Mouse (Mus musculus) intestine, embryonic 15.5 days (tissue): ENCODE results near the gene Bmp5. TPM values are rescaled to one million over a fixed set of nuclear protein-coding genes. Genes with fewer than 3 reads are reported as not detected.
A peak's percentile ranks its signal among the peaks of the same experiment; 100 is the strongest.

Source experiments
- ATAC-seq: fragments of 200-750 bp; cut with Nextera tagmentation; 2 replicates; pipeline ENCODE4 v1.8.0; 2017; ENCODE audit warnings: moderate TSS enrichment, moderate library complexity
- H3K27ac ChIP-seq: fragments of 300-500 bp; sonication (generic); 2 replicates; pipeline ENCODE4 v1.5.1; 2015; ENCODE audit warnings: mild to moderate bottlenecking, inconsistent platforms
- H3K27me3 ChIP-seq: fragments of 300-500 bp; sonication (generic); replicated peaks from 2 replicates; pipeline ENCODE4 v1.6.1; 2015; ENCODE audit warnings: inconsistent platforms
- H3K36me3 ChIP-seq: fragments of 300-500 bp; sonication (generic); 2 replicates; pipeline ENCODE4 v1.6.1; 2015; ENCODE audit warnings: inconsistent platforms
- H3K4me1 ChIP-seq: fragments of 300-500 bp; sonication (generic); replicated peaks from 2 replicates; pipeline ENCODE4 v1.6.1; 2015; ENCODE audit warnings: inconsistent platforms
- H3K4me2 ChIP-seq: fragments of 300-500 bp; sonication (generic); replicated peaks from 2 replicates; pipeline ENCODE4 v1.6.1; 2015; ENCODE audit warnings: mild to moderate bottlenecking, inconsistent platforms
- H3K4me3 ChIP-seq: fragments of 300-500 bp; sonication (generic); replicated peaks from 2 replicates; pipeline ENCODE4 v1.5.1; 2015; ENCODE audit warnings: inconsistent platforms
- H3K9ac ChIP-seq: fragments of 300-500 bp; sonication (generic); 2 replicates; pipeline ENCODE4 v1.6.1; 2015; ENCODE audit warnings: inconsistent platforms
- H3K9me3 ChIP-seq: fragments of 300-500 bp; sonication (generic); 2 replicates; pipeline ENCODE4 v1.6.1; 2016; ENCODE audit warnings: inconsistent platforms
- WGBS: fragments of 180-500 bp; shearing (Covaris S2); methylation state at CpG from one replicate; pipeline ENCODE4 v1.1.7; 2015; 5-methylcytosine and 5-hydroxymethylcytosine counted together
- polyA plus RNA-seq: library from polyadenylated mRNA; unstranded; fragments of >200 nt; fragmentation: Nextera tagmentation; extraction: Ambion mirVana; gene quantifications from 2 replicates; pipeline ENCODE4 v1.2.1, GENCODE M21; 2015

Bmp5 gene
- polyA plus RNA-seq, 1 experiment from 2014 or later, result 9.0 TPM

DNA sequence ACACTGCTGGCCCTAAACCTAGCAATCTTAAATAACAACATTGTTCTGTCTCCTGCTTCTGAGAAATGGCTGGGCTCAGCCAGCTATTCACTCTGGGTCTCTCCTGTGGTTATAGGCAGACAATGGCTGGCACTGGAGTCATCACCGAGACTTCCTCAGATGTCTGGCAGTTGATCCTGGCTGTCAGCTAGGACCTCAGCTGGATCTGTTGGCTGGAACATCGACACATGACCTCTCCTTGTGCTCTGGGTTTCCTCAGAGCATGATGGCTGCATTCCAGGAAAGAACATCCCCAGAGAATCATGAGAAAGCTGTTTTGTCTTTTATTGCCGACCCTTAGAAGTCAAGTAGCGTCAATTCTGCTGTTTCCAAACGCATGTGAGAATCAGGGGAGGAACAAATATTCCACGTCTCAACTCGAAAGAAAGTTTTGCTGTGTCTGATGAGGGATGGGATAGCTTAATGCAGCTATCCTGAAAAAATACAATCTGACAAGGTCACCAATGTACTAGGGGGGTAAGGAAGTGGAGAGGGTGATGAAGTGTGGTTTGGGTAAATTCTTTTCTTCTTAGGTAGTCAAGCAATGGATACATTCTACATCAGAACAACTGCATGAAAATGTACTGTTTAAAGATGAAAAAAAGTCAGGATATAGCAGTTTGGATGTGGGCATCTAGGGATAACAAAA lies 135.1 kb downstream of the Bmp5 start:
- Histone ChIP-seq H3K4me3 (no peak overlapping the region), H3K9ac (no peak overlapping the region), H3K4me2 (no peak overlapping the region), H3K36me3 (no peaks in the 10 kb centered on the region), H3K27me3 (no peaks in the 10 kb centered on the region), H3K4me1 (peaks cover 5% of the 10 kb centered on the region; the same call in 1 of the 2 replicates), H3K9me3 (no peaks in the 10 kb centered on the region), H3K27ac (no peak overlapping the region)
- 30% methylated on average over 7 of the region's 7 CpGs for WGBS
- peak; percentile 56 for ATAC-seq

DNA sequence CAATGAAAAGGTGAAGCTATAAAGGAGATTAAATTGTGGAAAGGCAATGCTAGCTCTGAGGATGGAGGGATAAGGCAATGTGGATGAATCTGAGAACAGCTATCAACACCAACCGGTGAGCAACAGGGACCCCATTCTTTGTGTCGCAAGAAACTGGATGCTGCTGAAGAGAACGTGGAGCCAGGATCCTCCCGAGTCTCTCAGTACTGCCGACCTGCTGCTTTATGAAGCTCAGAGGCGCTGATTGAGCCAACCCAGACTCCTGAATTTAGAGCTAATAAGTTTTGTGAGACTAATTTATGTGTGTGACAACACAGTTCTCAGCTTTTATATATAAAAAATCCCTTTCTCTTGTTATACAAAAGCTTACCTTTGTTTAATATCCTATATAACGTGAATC lies 136.4 kb downstream of the Bmp5 start:
- H3K27ac ChIP-seq, result no peak overlapping the region
- no peak for ATAC-seq
- 59% methylated on average over 7 of the region's 7 CpGs for WGBS
- H3K4me3 ChIP-seq, result no peak overlapping the region
- no peak overlapping the region for H3K9ac ChIP-seq
- no peak overlapping the region for H3K4me2 ChIP-seq
- H3K36me3 ChIP-seq, result no peaks in the 10 kb centered on the region
- no peaks in the 10 kb centered on the region for H3K27me3 ChIP-seq
- peaks cover 5% of the 10 kb centered on the region; the same call in 1 of the 2 replicates for H3K4me1 ChIP-seq
- no peaks in the 10 kb centered on the region for H3K9me3 ChIP-seq

GRCm38 (mm10) chr9:75916027-75916426 lies 140.9 kb downstream of the Bmp5 start:
- Histone ChIP-seq H3K4me3 (no peak overlapping the region), H3K9me3 (no peaks in the 10 kb centered on the region), H3K9ac (no peak overlapping the region), H3K4me1 (0 out of 2 replicates have a peak, but pooled peaks cover 5% of the 10 kb centered on the region), H3K27me3 (no peaks in the 10 kb centered on the region), H3K36me3 (no peaks in the 10 kb centered on the region), H3K27ac (no peak overlapping the region), H3K4me2 (no peak overlapping the region)
- no peak for ATAC-seq
- WGBS, result 23% methylated on average over 2 of the region's 2 CpGs

DNA sequence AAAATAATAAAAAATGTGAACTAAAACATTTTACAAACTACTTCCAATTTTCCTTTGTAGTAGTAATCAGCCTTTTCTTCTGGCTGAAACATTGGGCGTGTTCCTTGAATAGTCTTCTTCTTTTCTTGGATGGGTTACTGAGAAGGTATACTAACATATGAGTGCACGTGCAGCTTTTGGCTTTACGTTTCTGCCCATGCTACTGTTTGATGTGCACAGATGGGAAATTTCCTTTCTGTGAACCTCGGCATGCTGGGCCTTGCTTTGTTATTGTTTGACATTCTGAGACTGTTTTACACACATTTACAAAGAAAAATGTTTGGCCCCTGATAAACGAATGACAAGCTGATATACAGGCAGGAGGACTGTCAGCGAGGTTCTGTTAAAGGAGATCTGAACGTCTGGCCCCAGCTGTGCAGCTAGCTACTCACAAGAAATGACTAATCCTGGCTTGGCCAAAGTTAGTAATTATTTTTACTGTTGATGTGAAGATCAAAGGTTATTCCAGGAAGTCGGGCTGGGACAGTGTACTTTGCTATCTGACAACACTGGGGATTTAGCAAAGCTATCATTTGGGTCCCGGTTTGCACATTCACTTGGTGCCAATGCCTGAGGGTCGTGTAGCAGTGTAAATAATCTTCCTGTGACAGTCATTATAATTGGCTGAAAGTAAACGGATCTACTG lies 152.2 kb downstream of the Bmp5 start:
- 17% methylated on average over 11 of the region's 11 CpGs for WGBS
- no peaks in the 10 kb centered on the region for H3K27me3 ChIP-seq
- ATAC-seq, result peak; percentile 91
- H3K4me3 ChIP-seq, result no peak overlapping the region
- peak overlapping the region; percentile 9; the same call in 1 of the 2 replicates for H3K4me2 ChIP-seq
- H3K27ac ChIP-seq, result no peak overlapping the region
- no peaks in the 10 kb centered on the region for H3K36me3 ChIP-seq
- H3K9me3 ChIP-seq, result no peaks in the 10 kb centered on the region
- 0 out of 2 replicates have a peak, but pooled peaks cover 5% of the 10 kb centered on the region for H3K4me1 ChIP-seq
- no peak overlapping the region for H3K9ac ChIP-seq

GRCm38 (mm10) chr9:75928068-75928467 lies 152.9 kb downstream of the Bmp5 start:
- WGBS, result 45% methylated on average over 5 of the region's 5 CpGs

GRCm38 (mm10) chr9:75944663-75945062 lies 169.5 kb downstream of the Bmp5 start:
- Histone ChIP-seq H3K4me1 (no peaks in the 10 kb centered on the region), H3K4me2 (no peak overlapping the region), H3K36me3 (no peaks in the 10 kb centered on the region), H3K27ac (no peak overlapping the region), H3K4me3 (no peak overlapping the region), H3K27me3 (no peaks in the 10 kb centered on the region), H3K9ac (no peak overlapping the region), H3K9me3 (no peaks in the 10 kb centered on the region)
- no peak for ATAC-seq
- 57% methylated on average over 3 of the region's 3 CpGs for WGBS

More at GRCm38 (mm10) chr9:75928068-75928467, 152.9 kb downstream of the Bmp5 start:
- Histone ChIP-seq H3K9ac (no peak overlapping the region), H3K4me1 (0 out of 2 replicates have a peak, but pooled peaks cover 5% of the 10 kb centered on the region), H3K27ac (no peak overlapping the region), H3K36me3 (no peaks in the 10 kb centered on the region), H3K27me3 (no peaks in the 10 kb centered on the region), H3K4me3 (no peak overlapping the region), H3K9me3 (no peaks in the 10 kb centered on the region), H3K4me2 (no peak overlapping the region)
- no peak for ATAC-seq

Other genes starting within 250 kb of the Bmp5 start
- 98.6 and 105 TPM in 2 replicates for gene Tmod3, start 215.7 kb upstream of the Bmp5 start, polyA plus RNA-seq
- gene Tmod2, start 164.0 kb upstream of the Bmp5 start, polyA plus RNA-seq, result 16.1 and 20.8 TPM in 2 replicates
- 19.4 and 20.1 TPM in 2 replicates for gene Lysmd2, start 149.6 kb upstream of the Bmp5 start, polyA plus RNA-seq
- gene Scg3, start 91.3 kb upstream of the Bmp5 start, polyA plus RNA-seq, result 9.3 and 9.5 TPM in 2 replicates
- 1.2 and 1.5 TPM in 2 replicates for gene Hmgcll1, start 239.5 kb downstream of the Bmp5 start, polyA plus RNA-seq